Mouse (Mus musculus) CH12.LX (cell line): ENCODE measurements around the gene 1700056E22Rik. TPM values are rescaled to one million over a fixed set of nuclear protein-coding genes. Genes with fewer than 3 reads are reported as not detected.

Experiments used
- DNase-seq: peaks from one replicate; pipeline ENCODE4 v3.0.0-alpha.2; 2013; ENCODE audit errors: extremely low read depth
- H3K27ac ChIP-seq: 2 replicates; pipeline ENCODE4 v1.5.1; 2012; ENCODE audit warnings: low read depth, mild to moderate bottlenecking, control low read depth, moderate library complexity; ENCODE audit not compliant: insufficient read depth
- H3K27me3 ChIP-seq: replicated peaks from 2 replicates; pipeline ENCODE3; 2012; ENCODE audit warnings: inconsistent platforms
- H3K36me3 ChIP-seq, 2 experiments: replicated peaks in 1 of 2; 2 replicates each; pipeline versions ENCODE3 to v1.6.1; 2012; ENCODE audit warnings: inconsistent platforms in 1 of 2, low read length in 1 of 2, mild to moderate bottlenecking in 1 of 2, mixed read lengths in 1 of 2, moderate library complexity in 1 of 2; ENCODE audit not compliant: control insufficient read depth in 1 of 2, insufficient read depth in 1 of 2
- H3K4me1 ChIP-seq, 2 experiments: 2 replicates each; pipeline ENCODE4 v1.6.1; 2012; ENCODE audit warnings: inconsistent platforms in 1 of 2, moderate library complexity in 1 of 2; ENCODE audit not compliant: insufficient read depth in 2 of 2, control insufficient read depth in 1 of 2
- H3K4me2 ChIP-seq: 2 replicates; pipeline ENCODE4 v1.6.1; 2012; ENCODE audit warnings: low read depth, mild to moderate bottlenecking, control low read depth; ENCODE audit not compliant: poor library complexity, insufficient read depth, severe bottlenecking
- H3K4me3 ChIP-seq, 3 experiments: fragments of 150-350 bp in 1 of 3; sonication (generic) in 1 of 3; replicated peaks in 1 of 3; 2 replicates each; pipeline versions ENCODE3 to v1.5.1; 2011 to 2012; ENCODE audit warnings: low read depth in 2 of 3, low read length in 2 of 3, mild to moderate bottlenecking in 2 of 3, moderate library complexity in 2 of 3, control low read depth in 1 of 3, improper control_type of control experiment in 1 of 3, inconsistent platforms in 1 of 3, mixed read lengths in 1 of 3; ENCODE audit not compliant: poor library complexity in 1 of 3
- H3K79me2 ChIP-seq: replicated peaks from 2 replicates; pipeline ENCODE4 v1.6.1; 2012; ENCODE audit warnings: mild to moderate bottlenecking, moderate library complexity; ENCODE audit not compliant: control insufficient read depth, poor library complexity, insufficient read depth, severe bottlenecking; ENCODE audit errors: extremely low read depth
- H3K9ac ChIP-seq: 2 replicates; pipeline ENCODE4 v1.6.1; 2012; ENCODE audit warnings: low read depth, mild to moderate bottlenecking, control low read depth, moderate library complexity; ENCODE audit not compliant: insufficient read depth
- H3K9me3 ChIP-seq: replicated peaks from 2 replicates; pipeline ENCODE3; 2012; ENCODE audit warnings: low read length, inconsistent platforms, mixed read lengths
- BHLHE40 ChIP-seq: IDR thresholded peaks from 2 replicates; pipeline ENCODE4 v1.6.1; 2011; ENCODE audit warnings: mild to moderate bottlenecking, low read depth, low read length, improper control_type of control experiment
- CHD1 ChIP-seq: IDR thresholded peaks from 2 replicates; pipeline ENCODE4 v1.6.1; 2012; ENCODE audit warnings: low read depth, low read length, improper control_type of control experiment, inconsistent platforms
- CHD2 ChIP-seq: IDR thresholded peaks from 2 replicates; pipeline ENCODE4 v1.6.1; 2011; ENCODE audit warnings: low read length, improper control_type of control experiment
- CTCF ChIP-seq, 2 experiments: IDR thresholded peaks in 1 of 2; conservative IDR thresholded peaks in 1 of 2; 2 replicates each; pipeline ENCODE4 v1.5.1; 2011 to 2012; ENCODE audit warnings: low read depth in 2 of 2, low read length in 2 of 2, improper control_type of control experiment in 1 of 2, inconsistent platforms in 1 of 2, mild to moderate bottlenecking in 1 of 2, moderate library complexity in 1 of 2
- E2F4 ChIP-seq: IDR thresholded peaks from 2 replicates; pipeline ENCODE4 v1.6.1; 2011; ENCODE audit warnings: low read depth, low read length, improper control_type of control experiment; ENCODE audit not compliant: insufficient replicate concordance
- ELF1 ChIP-seq: IDR thresholded peaks from 2 replicates; pipeline ENCODE4 v1.6.1; 2014; ENCODE audit warnings: low read depth, mild to moderate bottlenecking, inconsistent platforms, low read length, improper control_type of control experiment
- EP300 ChIP-seq: IDR thresholded peaks from 2 replicates; pipeline ENCODE4 v1.6.1; 2011; ENCODE audit warnings: low read length, improper control_type of control experiment
- ETS1 ChIP-seq: conservative IDR thresholded peaks from 2 replicates; pipeline ENCODE4 v1.6.1; 2012; ENCODE audit warnings: low read depth, mild to moderate bottlenecking, inconsistent platforms, low read length, improper control_type of control experiment, moderate library complexity
- GABPA ChIP-seq: IDR thresholded peaks from 2 replicates; pipeline ENCODE4 v1.6.1; 2012; ENCODE audit warnings: low read depth, low read length, improper control_type of control experiment, inconsistent platforms; ENCODE audit not compliant: insufficient replicate concordance
- HCFC1 ChIP-seq: IDR thresholded peaks from 2 replicates; pipeline ENCODE4 v1.6.1; 2012; ENCODE audit warnings: low read depth, mild to moderate bottlenecking, inconsistent platforms, low read length, improper control_type of control experiment
- IRF4 ChIP-seq: IDR thresholded peaks from 2 replicates; pipeline ENCODE4 v1.6.1; 2014; ENCODE audit warnings: low read depth, mild to moderate bottlenecking, inconsistent platforms, low read length, improper control_type of control experiment
- JUN ChIP-seq: IDR thresholded peaks from 2 replicates; pipeline ENCODE4 v1.6.1; 2011; ENCODE audit warnings: low read depth, mild to moderate bottlenecking, low read length, improper control_type of control experiment, moderate library complexity; ENCODE audit not compliant: insufficient read depth
- JUND ChIP-seq: conservative IDR thresholded peaks from 2 replicates; pipeline ENCODE4 v1.6.1; 2011; ENCODE audit warnings: low read depth, low read length, improper control_type of control experiment
- KAT2A ChIP-seq: IDR thresholded peaks from 2 replicates; pipeline ENCODE4 v1.6.1; 2012; ENCODE audit warnings: low read length, improper control_type of control experiment, inconsistent platforms; ENCODE audit not compliant: insufficient replicate concordance
- MAFK ChIP-seq: IDR thresholded peaks from 2 replicates; pipeline ENCODE4 v1.6.1; 2011; ENCODE audit warnings: low read length, improper control_type of control experiment; ENCODE audit not compliant: insufficient replicate concordance
- MAX ChIP-seq: IDR thresholded peaks from 2 replicates; pipeline ENCODE4 v1.6.1; 2011; ENCODE audit warnings: low read length, improper control_type of control experiment
- MAZ ChIP-seq: IDR thresholded peaks from 2 replicates; pipeline ENCODE4 v1.6.1; 2012; ENCODE audit warnings: low read depth, mild to moderate bottlenecking, inconsistent platforms, low read length, improper control_type of control experiment, moderate library complexity
- MEF2A ChIP-seq: IDR thresholded peaks from 2 replicates; pipeline ENCODE4 v1.6.1; 2014; ENCODE audit warnings: low read depth, mild to moderate bottlenecking, inconsistent platforms, low read length, improper control_type of control experiment, borderline replicate concordance
- MXI1 ChIP-seq: IDR thresholded peaks from 2 replicates; pipeline ENCODE4 v1.6.1; 2011; ENCODE audit warnings: mild to moderate bottlenecking, low read depth, low read length, improper control_type of control experiment
- MYC ChIP-seq: IDR thresholded peaks from 2 replicates; pipeline ENCODE4 v1.6.1; 2011; ENCODE audit warnings: low read depth, mild to moderate bottlenecking, improper control_type of control experiment, low read length
- NELFE ChIP-seq: IDR thresholded peaks from 2 replicates; pipeline ENCODE4 v1.6.1; 2011; ENCODE audit warnings: low read depth, low read length, improper control_type of control experiment
- NRF1 ChIP-seq: IDR thresholded peaks from 2 replicates; pipeline ENCODE4 v1.6.1; 2014; ENCODE audit warnings: low read depth, mild to moderate bottlenecking, inconsistent platforms, low read length, improper control_type of control experiment, moderate library complexity
- PAX5 ChIP-seq: IDR thresholded peaks from 2 replicates; pipeline ENCODE4 v1.6.1; 2012; ENCODE audit warnings: low read length, inconsistent platforms, mixed read lengths
- POLR2A ChIP-seq: IDR thresholded peaks from 2 replicates; pipeline ENCODE4 v1.6.1; 2011; ENCODE audit warnings: low read depth, mild to moderate bottlenecking, improper control_type of control experiment, low read length
- POLR2AphosphoS2 ChIP-seq: IDR thresholded peaks from 2 replicates; pipeline ENCODE4 v1.6.1; 2011; ENCODE audit warnings: low read depth, low read length, improper control_type of control experiment
- RAD21 ChIP-seq: IDR thresholded peaks from 2 replicates; pipeline ENCODE4 v1.6.1; 2011; ENCODE audit warnings: low read depth, mild to moderate bottlenecking, low read length, improper control_type of control experiment, moderate library complexity
- RCOR1 ChIP-seq: conservative IDR thresholded peaks from 2 replicates; pipeline ENCODE4 v1.6.1; 2012; ENCODE audit warnings: low read depth, mild to moderate bottlenecking, inconsistent platforms, low read length, improper control_type of control experiment
- SIN3A ChIP-seq: IDR thresholded peaks from 2 replicates; pipeline ENCODE4 v1.6.1; 2012; ENCODE audit warnings: low read length, improper control_type of control experiment, inconsistent platforms
- SMC3 ChIP-seq: IDR thresholded peaks from 2 replicates; pipeline ENCODE4 v1.6.1; 2011; ENCODE audit warnings: low read depth, low read length, improper control_type of control experiment
- TBP ChIP-seq: conservative IDR thresholded peaks from 2 replicates; pipeline ENCODE4 v1.6.1; 2011; ENCODE audit warnings: low read depth, low read length, improper control_type of control experiment
- TCF12 ChIP-seq: IDR thresholded peaks from 2 replicates; pipeline ENCODE4 v1.6.1; 2014; ENCODE audit warnings: low read depth, mild to moderate bottlenecking, inconsistent platforms, low read length, improper control_type of control experiment
- UBTF ChIP-seq: IDR thresholded peaks from 2 replicates; pipeline ENCODE4 v1.6.1; 2012; ENCODE audit warnings: low read depth, mild to moderate bottlenecking, inconsistent platforms, low read length, improper control_type of control experiment, moderate library complexity
- USF1 ChIP-seq: IDR thresholded peaks from 2 replicates; pipeline ENCODE4 v1.6.1; 2014; ENCODE audit warnings: low read depth, mild to moderate bottlenecking, inconsistent platforms, low read length, improper control_type of control experiment
- USF2 ChIP-seq: conservative IDR thresholded peaks from 2 replicates; pipeline ENCODE4 v1.6.1; 2011; ENCODE audit warnings: low read depth, low read length, improper control_type of control experiment
- ZC3H11A ChIP-seq: IDR thresholded peaks from 2 replicates; pipeline ENCODE4 v1.6.1; 2012; ENCODE audit warnings: low read depth, mild to moderate bottlenecking, inconsistent platforms, low read length, improper control_type of control experiment
- ZKSCAN1 ChIP-seq: IDR thresholded peaks from 2 replicates; pipeline ENCODE4 v1.6.1; 2012; ENCODE audit warnings: low read depth, inconsistent platforms, low read length, improper control_type of control experiment, borderline replicate concordance
- ZMIZ1 ChIP-seq: IDR thresholded peaks from 2 replicates; pipeline ENCODE4 v1.6.1; 2012; ENCODE audit warnings: low read depth, mild to moderate bottlenecking, inconsistent platforms, low read length, improper control_type of control experiment
- ZNF384 ChIP-seq: IDR thresholded peaks from 2 replicates; pipeline ENCODE4 v1.6.1; 2012; ENCODE audit warnings: low read depth, low read length, improper control_type of control experiment, inconsistent platforms
- dilution Hi-C: fragments of 300-500 bp; cut with MboI; formaldehyde crosslinking; loops from 2 replicates; pipeline ENCODE4 v1.14.3; 2020; ENCODE audit warnings: low sequenced_read_pairs; ENCODE audit not compliant: extremely low pct_unique_long_range_greater_than_20kb, extremely low pct_ligation_motif_present
- in situ Hi-C: fragments of 300-500 bp; cut with MboI; formaldehyde crosslinking; loops from 3 replicates; pipeline ENCODE4 v1.14.3; 2019; ENCODE audit warnings: low sequenced_read_pairs, low pct_ligation_motif_present, low pct_unique_long_range_greater_than_20kb, mixed read lengths
- polyA plus RNA-seq: library from polyadenylated mRNA; unstranded; fragments of >175 nt; gene quantifications from 2 replicates; pipeline ENCODE4 v1.2.1, GENCODE M21; 2012; ENCODE audit warnings: low read depth; ENCODE audit not compliant: insufficient read length
- total RNA-seq, 2 experiments: library from RNA; depleted of rRNA; stranded (reverse); fragments of 300-350 nt in 1 of 2; fragments of >200 nt in 1 of 2; gene quantifications; 2 replicates each; pipeline ENCODE4 v1.2.3; 2012 to 2014

Gene 1700056E22Rik
- 0.25 and 0.34 TPM in 2 replicates for total RNA-seq (2012; rRNA removed)
- total RNA-seq (2014; rRNA removed), result 0.26 TPM in 1 of 2 replicates, not detected in the other
- 1.0 and 1.6 TPM in 2 replicates for polyA plus RNA-seq

DNA sequence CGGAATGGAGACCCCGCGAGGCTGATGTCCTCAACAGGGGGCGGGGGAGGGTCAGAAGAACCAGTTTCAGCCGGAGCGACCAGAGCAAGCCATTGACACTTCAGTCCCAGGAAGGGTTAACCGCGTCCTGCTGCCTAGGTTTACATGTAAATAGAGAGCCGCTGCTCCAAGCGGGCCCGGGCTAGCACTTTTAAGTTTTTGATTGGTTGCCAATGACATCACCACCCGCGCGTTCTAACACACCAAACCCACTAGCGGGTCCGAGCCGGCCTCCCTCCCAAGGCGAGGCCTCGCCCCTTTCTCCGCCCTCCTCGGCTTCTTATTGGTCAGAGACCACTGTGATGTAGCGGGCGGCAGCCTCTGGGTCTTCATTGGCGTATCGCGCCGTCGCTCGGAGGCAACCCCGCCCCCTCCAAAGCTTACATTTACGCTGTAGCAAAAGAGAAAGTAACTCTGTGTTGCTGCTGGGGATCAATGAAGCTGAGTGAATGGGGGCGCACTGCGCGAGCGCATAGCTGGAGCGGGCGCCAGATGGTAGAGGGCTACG, at the start of gene 1700056E22Rik:
1700056E22Rik (minus strand) TSS at position 291 of the 547 bp plus-strand sequence.
- in situ Hi-C loops, result loop anchor here (25.0 kb wide), 2 partner anchors 203 to 372 kb away; no protein-coding TSS in a partner anchor

GRCm38 (mm10) chr1:184083166-184083565, 49.1 kb upstream of the 1700056E22Rik start:
- no peak overlapping the region for H3K27ac ChIP-seq
- DNase-seq, result no peak
- no peak overlapping the region for H3K4me3 ChIP-seq
- TF ChIP-seq USF1 (no peak), PAX5 (no peak)
- no peak overlapping the region for H3K9ac ChIP-seq
- no peaks in the 10 kb centered on the region for H3K36me3 ChIP-seq
- H3K9me3 ChIP-seq, result no peaks in the 10 kb centered on the region
- peaks cover 0 to 25% of the 10 kb centered on the region in 2 experiments; a peak in 2 of 4 replicates for H3K4me1 ChIP-seq
- no peaks in the 10 kb centered on the region for H3K27me3 ChIP-seq
- no peaks in the 10 kb centered on the region for H3K79me2 ChIP-seq
- in situ Hi-C loops (no loop called here), dilution Hi-C loops (no loop called here)
- H3K4me2 ChIP-seq, result no peak overlapping the region

More for the DNA sequence above, at the start of gene 1700056E22Rik:
- peak; percentile 99 for DNase-seq
- TF ChIP-seq MYC (no peak), RCOR1 (no peak), POLR2AphosphoS2 (no peak), ZC3H11A (no peak), UBTF (no peak), JUND (peak; percentile 23; the same call in 1 of the 2 replicates), MAX (peak; percentile 39; the same call in 1 of the 2 replicates), CHD2 (peak; percentile 86), NRF1 (peak; percentile 66; the same call in 1 of the 2 replicates), HCFC1 (no peak), CHD1 (0 out of 2 replicates have a peak, but pooled peaks have one; percentile 51), TBP (peak; percentile 69; the same call in 1 of the 2 replicates), USF1 (no peak), MEF2A (no peak), PAX5 (no peak), ZMIZ1 (no peak; the same call in 1 of the 2 replicates), POLR2A (peak; percentile 62), ZNF384 (no peak), KAT2A (no peak), TCF12 (peak; percentile 64; the same call in 1 of the 2 replicates), SMC3 (peak; percentile 23; the same call in 1 of the 2 replicates), SIN3A (peak; percentile 58), MAZ (0 out of 2 replicates have a peak, but pooled peaks have one; percentile 13), ELF1 (no peak), EP300 (no peak), GABPA (no peak), RAD21 (peak; percentile 19), BHLHE40 (0 out of 2 replicates have a peak, but pooled peaks have one; percentile 10), CTCF (conservative IDR thresholded peaks at IDR 0.05 in 1 of 2, IDR thresholded peaks at IDR 0.05 in 1 of 2; ENCODE audit: low read depth in 2 of 2, low read length in 2 of 2) (peak in 1 of 2 experiments; percentile 43; a peak in 2 of 4 replicates), MAFK (no peak), IRF4 (peak; percentile 32; the same call in 1 of the 2 replicates), JUN (peak; percentile 77), ETS1 (peak; percentile 32; the same call in 1 of the 2 replicates), USF2 (no peak), ZKSCAN1 (no peak), MXI1 (peak; percentile 43; the same call in 1 of the 2 replicates), E2F4 (0 out of 2 replicates have a peak, but pooled peaks have one; percentile 15), NELFE (peak; percentile 67; the same call in 1 of the 2 replicates)
- Histone ChIP-seq H3K4me1 (peaks cover 0 to 41% of the 10 kb centered on the region in 2 experiments; a peak in 2 of 4 replicates), H3K9ac (peak within 1 kb of the TSS; percentile 65), H3K27ac (peak within 1 kb of the TSS; percentile 1; the same call in 1 of the 2 replicates), H3K27me3 (no peaks in the 10 kb centered on the region), H3K9me3 (no peaks in the 10 kb centered on the region), H3K79me2 (no peaks in the 10 kb centered on the region), H3K4me2 (peak within 1 kb of the TSS; percentile 84), H3K36me3 (peaks cover 0 to 28% of the 10 kb centered on the region in 2 experiments), H3K4me3 (peak within 1 kb of the TSS; percentile 64 to 89 (median 68))
- dilution Hi-C loops, result no loop called here
